Mouse (Mus musculus): ENCODE data around the gene Mfn1.

Gene Mfn1

DNA sequence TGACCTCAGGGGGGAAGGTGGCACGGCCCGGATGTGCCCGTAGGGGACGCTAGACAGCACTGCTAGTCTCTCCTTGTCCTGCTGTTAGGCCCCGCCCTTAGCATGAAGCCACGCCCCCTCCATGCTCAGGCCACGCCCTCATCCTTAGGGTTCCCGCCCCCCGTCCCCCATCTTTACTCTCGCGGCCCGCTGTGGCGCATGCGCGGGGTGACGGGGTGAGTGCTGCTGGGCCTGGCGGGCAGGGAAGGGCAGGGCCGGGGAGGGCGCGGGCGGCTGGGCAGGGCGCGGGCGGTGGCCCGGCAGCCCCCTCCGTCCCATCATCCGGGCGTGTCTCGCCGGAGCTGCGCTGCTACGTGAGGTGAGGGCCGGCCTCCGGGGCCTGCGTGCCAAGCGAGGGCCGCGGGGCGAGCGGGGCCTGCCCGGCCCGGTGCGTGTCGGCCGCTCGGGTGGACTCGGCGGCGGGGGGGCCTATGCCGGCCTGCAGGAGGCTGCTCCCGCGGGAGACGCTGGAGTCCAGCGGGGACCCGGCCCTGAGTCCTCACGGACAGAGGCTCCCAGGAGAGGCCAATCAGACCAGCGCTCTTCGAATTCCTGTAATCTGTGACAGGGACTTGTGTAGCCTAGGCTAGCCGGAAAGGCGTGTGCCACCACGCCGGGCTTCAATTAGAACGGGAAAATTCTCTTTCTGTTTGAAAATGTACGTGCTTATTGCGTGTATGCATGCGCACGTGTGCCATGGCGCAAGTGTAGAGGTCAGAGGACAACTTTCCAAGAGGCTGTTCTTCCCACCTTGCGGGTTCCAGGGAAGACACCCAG, 18.7 kb upstream of the Mfn1 start:
- peak; percentile 92 to 94 for DNase-seq (ENCODE audit: low spot score in 2 of 2)

DNA sequence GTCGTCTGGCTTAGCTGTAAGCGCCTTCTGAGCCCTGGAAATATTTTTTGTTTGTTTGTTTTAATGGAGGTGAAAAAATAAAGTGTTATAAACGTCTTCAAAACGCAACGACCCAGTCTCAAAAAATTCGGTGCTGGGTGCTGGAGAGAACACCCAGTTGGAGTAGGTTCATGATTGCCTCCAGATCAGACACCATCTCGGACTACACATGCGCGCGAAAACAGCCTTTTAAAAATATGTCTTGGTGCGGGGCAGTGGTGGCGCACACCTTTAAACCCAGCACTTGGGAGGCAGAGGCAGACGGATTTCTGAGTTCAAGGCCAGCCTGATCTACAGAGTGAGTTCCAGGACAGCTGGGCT, 18.1 kb upstream of the Mfn1 start:
- peak in 1 of 2 experiments; percentile 19 for DNase-seq (ENCODE audit: low spot score in 2 of 2)

DNA sequence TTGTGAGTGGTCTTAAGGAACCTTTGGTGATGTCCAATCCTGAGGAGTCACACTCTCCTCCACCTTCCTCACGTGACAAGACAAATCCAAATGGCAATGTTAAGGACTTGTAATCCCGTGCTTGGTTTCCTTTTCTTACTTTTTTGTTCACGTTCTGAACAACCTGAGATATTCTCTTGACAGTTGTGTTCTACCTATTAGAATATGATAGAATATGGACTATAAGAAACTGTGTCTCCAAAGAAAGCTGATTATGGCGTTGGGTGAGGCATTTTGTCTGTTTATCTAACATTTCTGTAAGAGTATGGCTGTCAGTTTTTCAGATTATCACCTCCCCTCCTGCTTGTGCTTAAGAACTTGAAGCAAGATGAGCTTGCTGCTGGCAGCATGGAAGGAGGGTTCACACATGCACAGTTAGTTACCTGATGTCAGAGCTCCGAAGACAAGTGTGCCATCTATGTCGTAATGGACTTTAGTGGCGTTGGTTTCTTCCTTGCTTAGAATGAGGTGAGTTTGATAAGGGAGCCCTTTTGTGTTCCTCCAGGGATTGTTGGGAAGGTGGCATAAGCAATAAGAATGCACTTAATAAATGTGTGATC, 16.5 kb upstream of the Mfn1 start:
- DNase-seq (ENCODE audit: low spot score in 2 of 2) = no peak

DNA sequence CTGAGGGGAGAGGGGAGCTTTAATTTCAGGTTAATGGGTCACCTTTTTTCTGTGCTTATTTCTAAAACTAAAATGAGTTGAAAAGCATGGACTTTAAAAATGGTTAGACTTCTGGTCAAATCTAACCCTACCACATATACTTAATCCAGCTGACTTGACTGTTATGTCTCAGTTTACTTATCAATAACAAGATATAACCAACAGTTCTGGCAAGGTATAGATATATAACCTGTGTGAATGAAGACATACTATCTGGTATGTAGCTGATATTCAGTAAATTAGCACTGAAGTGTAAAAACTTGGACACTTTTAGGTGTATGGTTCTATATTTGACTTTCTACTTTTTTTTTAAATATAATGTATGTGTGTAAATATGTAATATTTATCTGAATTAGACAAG, 15.7 kb upstream of the Mfn1 start:
- DNase-seq (ENCODE audit: low spot score in 2 of 2) = no peak

DNA sequence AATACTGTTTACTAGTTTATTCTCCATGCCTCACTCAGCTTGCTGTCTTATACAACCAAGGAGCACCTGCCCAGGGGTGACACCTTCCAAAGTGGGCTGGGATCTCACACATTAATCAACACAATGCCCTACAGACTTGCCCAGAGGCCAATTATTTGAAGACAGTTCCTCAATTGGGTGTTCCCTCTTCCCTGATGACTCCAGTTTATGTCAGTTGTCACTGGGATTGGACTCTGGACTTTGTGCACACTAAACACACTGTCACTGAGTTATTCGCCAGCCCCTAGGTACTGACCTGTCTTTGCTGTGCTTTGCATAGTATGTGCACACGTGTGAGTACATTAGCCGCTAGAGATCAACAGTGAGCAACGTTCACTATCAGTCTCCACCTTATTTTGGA, 2.1 kb upstream of the Mfn1 start:
- no peak for DNase-seq (ENCODE audit: low spot score in 2 of 2)

DNA sequence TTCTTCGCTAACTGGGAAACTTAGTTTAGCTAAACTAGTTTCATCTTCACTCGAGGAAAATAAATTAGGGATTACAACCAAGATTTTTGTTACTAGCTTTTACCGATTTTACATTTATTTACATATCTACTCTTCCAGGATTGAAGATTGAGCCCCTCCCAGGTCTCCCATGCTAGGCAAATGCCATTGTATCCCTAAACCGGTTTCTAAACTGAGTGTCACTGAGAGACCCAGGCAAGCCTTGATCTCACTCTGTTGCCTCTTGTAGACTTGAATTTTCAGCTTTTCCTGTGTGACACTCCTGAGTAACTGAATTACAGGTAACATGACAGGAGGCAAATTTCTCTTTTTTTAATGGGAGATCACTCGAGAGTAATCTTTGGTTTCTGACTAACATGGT, 776 bp downstream of the Mfn1 start:
- DNase-seq (ENCODE audit: low spot score in 2 of 2) = no peak

DNA sequence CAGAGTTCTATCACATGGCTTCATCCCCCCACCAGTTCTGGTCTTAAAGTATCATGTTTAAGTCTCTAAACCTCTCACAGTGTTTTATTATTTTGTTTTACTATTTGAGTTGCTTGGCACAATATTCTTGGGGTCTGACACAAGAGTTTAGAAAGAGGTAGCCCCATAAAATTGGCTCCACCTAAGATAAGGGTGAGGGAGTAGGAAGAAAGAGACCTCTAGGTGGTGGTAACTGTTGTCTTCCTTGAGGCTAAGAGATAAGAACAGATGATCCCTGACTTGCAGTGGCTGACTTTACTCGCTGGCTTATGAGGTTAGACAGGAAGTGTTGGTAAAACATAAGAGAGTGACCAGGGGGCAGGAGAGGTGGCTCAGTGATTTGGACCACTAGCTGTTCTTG, 6.4 kb downstream of the Mfn1 start:
- no peak for DNase-seq (ENCODE audit: low spot score in 2 of 2)

DNA sequence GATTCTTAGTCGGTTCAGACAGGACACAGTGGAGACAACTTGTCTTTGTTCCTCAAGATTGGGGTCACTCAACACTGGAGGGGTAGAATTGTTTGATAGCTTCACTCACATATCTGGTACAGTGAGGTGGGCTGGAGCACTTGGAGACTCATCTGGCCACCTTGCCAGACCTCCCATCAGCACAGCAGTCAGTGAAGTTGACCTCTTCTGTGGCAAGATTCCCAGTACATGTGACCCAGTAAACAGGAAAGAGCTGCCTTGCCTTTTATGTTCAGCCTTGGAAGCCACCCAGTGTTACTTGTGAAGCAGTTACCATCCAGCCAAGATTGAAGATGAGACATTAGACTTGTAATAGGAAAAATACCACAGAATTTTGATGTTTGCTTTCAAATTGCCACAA, 8.3 kb downstream of the Mfn1 start:
- peak; percentile 27 to 66 for DNase-seq (ENCODE audit: low spot score in 2 of 2)

DNA sequence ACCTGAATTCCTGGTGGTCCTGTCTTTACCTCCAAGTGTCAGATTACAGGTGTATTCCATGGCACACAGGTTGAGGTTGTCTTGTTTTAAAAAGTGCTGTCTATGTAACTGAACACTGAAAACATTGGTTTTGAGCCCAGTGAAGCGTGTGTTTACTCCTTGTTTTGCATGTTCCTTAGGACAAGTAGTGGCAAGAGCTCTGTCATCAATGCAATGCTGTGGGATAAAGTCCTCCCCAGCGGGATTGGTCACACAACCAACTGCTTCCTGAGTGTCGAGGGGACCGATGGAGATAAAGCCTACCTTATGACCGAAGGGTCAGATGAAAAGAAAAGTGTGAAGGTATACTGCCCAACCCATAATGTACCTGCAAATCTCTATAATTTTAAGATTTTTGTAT, 8.8 kb downstream of the Mfn1 start:
- no peak for DNase-seq (ENCODE audit: low spot score in 2 of 2)

DNA sequence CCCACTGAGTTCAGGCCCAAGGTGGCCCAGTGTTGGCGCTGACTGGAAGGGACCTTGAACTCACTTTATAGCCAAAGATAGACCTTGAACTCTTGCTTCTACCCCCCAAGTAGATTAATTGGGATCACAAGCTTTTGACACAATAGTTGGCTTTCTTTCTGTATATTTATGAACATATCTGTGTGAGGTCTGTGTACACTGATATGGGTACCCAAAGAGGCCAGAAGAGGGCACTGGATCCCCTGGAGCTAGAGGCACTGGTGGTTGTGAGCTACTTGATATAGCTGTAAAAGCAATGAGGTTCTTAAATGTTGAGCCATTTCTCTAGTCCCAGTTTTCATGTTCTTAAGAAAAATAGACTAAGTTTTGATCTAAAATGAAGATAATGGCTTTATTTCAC, 23.8 kb downstream of the Mfn1 start:
- DNase-seq (ENCODE audit: low spot score in 2 of 2) = no peak

DNA sequence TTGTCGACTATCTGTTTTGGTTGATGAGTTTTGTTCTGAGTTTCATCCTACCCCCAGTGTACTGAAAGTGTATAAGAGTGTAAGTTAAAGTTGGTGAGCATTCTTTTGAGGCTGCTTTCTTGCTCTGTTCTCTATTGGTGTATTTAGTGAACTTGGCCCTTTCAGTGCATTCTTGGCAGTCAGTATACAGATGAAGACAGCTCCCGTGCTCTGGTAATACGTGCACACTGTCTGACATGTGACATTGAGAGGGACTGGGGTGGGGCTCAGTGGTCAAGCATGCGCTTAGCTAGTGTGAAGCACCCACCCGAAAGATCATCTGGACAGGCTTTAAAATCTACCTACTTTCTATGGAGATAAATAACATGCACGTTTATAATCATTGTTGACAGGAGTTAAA, 34.1 kb downstream of the Mfn1 start:
- no peak for DNase-seq (ENCODE audit: low spot score in 2 of 2)

DNA sequence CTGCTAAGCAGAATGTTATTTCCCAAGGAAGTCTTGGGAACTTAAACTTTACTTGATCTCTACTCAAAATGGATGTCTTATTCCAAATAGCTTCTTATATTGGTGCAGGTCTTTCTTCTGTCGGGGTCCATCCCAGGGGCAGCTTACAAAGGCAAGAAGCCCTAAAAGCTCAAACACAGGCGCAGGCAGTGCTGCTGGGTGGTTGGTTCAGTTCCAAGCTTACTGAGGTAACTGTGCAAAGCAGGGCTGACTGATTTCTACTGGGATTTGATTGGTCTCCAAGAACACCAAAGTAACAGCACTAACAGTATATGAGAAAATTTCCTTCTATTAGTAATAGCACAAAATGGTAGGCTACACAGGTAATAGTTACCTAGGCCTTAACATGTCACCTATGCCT, 43.8 kb downstream of the Mfn1 start:
- no peak for DNase-seq (ENCODE audit: low spot score in 2 of 2)

DNA sequence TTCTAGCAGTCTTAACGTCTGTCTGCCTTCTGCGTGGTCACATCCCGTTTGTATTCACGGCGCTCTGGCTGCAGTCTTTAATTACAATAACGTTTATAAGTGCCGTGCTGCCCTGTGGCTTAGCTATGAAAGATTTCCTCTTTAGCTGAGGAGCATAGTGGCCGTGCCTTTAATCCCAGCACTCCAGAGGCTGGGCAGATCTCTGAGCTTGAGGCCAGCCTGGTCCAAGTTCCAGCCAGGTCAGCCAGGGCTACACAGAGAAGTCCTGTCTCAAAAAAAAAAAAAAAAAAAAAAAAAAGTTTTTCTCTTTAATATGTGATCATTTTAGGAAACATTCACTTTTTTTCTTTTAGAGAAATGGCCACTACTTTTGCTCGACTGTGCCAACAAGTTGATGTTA, 44.6 kb downstream of the Mfn1 start:
- DNase-seq (ENCODE audit: low spot score in 2 of 2) = no peak

DNA sequence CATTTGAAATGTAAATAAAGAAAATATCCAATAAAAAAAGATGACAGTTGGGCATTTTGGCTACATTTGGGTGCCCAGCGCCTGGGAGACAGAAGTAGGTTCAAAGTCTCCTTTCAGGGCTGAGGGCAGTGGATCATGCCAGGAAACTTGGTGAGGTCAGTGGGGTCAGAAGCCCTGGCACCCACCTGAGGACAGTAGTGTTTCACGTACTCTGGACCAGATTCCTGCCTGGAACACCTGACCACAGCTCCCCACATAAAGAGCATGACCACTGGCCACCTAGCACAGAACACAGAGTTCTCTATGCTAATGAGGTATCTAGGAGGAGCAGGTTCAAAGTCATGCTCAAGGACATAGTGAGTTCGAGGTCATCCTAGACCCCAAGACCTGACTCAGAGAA, 45.9 kb downstream of the Mfn1 start:
- no peak for DNase-seq (ENCODE audit: low spot score in 2 of 2)

DNA sequence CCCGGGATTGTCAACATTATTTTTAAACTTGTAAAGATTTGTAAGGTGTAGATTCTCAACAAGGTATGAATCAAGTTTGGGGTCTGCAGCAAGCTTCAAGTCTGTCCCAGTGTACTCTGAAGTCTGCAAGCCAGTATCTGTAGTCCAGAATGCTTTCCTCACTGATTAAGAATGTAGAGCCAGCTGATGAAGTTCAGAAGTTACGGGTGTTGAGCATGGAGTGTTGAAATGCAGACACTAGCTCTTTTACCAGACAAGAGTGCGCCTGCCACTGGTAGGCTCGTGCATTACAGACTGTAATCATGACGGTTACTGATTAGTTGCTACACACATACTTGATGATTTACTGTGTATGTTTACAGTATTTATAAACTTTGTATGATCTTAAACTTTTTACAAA, 49.5 kb downstream of the Mfn1 start:
- DNase-seq (ENCODE audit: low spot score in 2 of 2) = no peak

DNA sequence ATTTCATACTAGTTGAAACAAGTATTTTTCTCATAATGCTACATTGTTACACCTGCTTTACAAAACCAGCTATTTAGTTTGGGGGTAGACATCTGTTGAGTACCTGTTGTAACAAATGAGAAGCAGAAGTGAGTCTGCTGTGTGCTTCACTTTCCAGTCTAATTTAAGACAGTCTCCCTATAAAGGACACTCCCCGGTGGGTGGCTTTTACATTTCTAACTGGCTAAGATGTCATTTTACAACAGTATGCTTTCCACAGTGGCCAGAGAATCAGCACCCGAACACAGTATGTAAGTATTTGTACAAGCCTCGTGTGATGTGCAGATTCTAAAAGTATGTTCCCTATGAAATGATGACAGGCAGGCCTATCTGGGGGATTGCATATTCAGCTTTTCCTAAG, 51.5 kb downstream of the Mfn1 start:
- no peak for DNase-seq (ENCODE audit: low spot score in 2 of 2)

DNA sequence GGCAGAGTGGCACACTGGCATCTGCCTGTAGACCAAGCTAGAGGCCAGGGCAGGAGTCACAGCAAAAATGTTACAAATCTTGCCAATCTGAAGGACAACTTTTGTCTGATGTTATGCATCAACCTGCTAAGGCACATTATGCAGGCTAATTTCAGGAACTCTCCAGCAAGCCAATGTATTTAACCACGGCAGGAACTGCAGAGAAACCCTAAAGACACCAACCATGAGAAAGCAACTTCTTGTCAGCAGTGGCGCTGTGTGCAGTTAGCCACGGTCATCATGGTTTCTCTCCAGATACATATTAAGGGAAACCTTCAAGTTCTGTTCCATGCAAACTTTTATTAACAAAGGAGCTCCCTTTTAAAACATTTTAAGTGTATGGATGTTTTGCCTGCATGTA, 52.6 kb downstream of the Mfn1 start:
- DNase-seq (ENCODE audit: low spot score in 2 of 2) = no peak

DNA sequence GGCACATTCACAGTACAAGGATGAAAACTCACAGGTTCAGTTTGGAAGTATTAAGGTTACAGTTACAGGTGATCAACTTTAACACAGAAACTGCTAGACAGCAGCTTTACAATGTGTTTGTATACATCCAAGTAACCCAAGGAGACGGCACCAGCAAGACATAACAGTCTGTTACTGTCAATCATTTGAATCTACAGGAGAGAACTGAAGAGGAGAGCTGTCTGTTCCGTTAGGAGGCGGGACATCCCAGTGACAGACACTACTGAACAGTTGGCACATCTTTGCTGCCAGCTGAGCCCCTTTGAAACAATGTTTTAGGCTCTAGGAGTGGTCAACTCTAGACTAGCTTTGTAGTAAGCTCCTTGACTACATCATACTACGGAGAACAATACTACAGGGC, 54.2 kb downstream of the Mfn1 start:
- DNase-seq (ENCODE audit: low spot score in 2 of 2) = no peak

DNA sequence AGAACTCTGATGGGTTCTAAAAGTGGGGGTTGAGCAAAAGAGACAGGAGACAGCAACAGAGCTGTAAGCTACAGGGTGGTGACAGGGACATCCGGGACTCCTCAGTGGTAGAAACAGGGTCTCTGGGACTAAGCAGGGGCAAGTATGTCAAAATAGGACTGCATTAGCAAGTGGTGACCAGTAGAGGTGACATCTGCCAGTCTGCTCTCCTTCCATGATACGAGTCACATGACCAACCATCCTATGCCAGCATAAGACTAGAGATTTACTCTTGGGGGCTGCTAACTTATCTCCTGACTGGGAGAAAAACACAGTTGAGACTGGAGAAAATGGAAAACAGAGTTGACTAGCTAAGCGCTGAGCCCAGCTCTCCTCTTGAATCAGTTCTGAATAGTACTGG, 57.0 kb downstream of the Mfn1 start:
- DNase-seq (ENCODE audit: low spot score in 2 of 2) = no peak

DNA sequence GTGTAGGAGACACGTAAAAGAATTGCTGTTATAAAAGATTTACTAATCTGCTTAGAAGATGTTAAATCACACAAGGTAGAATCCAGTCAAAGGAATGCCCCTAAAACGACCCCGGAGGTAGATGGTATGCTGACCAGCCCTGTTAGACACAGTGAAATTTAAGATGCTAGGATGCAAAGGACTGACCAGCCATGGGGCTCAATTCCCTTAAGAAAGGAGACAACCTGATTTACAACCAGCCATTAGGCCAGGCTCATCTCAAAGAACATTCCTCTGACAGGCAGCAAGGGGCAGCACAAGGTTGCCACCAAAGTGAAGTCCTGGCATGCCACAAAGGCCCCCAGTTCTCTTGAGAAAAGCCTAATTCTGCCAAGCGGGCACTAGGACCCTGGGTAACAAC, 65.8 kb downstream of the Mfn1 start:
- DNase-seq (ENCODE audit: low spot score in 2 of 2) = no peak

DNA sequence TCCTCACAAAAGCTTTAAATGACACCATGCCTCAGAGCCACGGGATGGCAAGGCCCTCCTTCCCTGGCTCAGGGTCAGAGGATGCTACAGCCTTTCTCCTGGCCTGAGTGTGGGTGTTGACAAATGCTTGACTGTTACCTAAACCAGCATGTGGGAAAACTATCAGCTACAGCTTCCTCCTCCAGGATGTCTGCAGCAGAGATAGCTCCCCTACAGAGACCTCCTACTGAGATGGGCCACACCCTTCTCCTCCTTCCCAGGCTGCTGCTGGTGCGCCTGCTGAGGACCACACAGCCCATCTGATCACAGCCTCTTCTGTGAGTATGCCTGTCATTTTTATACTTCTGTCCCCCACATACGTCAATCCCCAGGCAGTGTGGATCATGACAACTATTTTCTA, 70.1 kb downstream of the Mfn1 start:
- no peak for DNase-seq (ENCODE audit: low spot score in 2 of 2)

DNA sequence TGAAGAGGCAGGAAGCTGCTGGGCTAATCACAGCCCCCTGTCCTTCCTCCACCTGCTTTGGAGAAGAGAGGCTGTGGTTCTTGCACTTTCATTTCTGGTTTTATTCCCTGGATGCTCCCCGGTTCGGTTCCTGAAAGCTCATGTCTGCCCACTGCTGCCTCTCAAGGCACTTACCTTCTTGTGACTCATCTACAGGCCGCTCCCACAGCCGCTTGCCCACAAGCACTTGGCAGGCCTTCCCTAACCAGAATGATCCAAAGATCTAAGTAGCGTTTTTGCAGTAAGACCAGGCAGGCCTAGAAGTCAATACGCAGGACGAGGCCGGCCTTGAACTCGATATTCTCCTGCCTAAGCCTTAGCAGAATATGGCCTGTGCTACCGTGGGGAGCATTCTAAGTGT, 71.8 kb downstream of the Mfn1 start:
- no peak for DNase-seq (ENCODE audit: low spot score in 2 of 2)

DNA sequence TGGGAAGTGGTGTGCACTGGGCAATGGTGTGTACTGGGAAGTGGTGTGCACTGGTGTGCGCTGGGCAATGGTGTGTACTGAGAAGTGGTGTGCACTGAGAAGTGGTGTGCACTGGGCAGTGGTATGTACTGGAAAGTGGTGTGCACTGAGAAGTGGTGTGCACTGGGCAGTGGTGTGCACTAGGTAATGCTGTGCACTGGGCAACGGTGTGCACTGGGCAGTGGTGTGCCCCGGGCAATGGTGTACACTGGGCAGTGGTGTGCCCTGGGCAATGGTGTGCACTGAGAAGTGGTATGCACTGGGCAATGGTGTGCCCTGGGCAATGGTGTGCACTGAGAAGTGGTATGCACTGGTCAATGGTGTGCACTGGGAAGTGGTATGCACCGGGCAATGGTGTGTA, 80.0 kb downstream of the Mfn1 start:
- DNase-seq (ENCODE audit: low spot score in 2 of 2) = no peak

DNA sequence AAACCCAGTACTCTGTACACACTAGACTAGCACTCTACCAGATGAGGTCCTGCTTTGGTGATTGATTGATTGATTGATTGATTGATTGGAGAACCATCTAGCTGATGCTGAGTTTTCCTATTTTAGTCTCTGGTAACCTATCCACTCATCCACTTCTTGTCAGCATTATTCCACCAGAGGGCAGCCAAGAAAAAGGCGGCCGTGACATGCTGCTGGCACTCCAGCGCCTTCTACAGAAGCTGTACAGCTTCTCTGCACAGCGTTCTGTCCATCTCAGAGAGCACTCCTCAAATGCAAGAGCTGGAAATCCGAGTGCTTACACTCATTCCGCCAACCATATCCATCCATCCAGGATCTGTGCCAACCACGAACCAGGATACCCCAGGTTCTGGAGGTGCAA, 81.3 kb downstream of the Mfn1 start:
- DNase-seq (ENCODE audit: low spot score in 2 of 2) = peak; percentile 45 to 81

Measured in frontal cortex, postnatal 36 days (tissue).